Mouse (Mus musculus): Measurements from ENCODE around the gene Mt1. TPM values are rescaled to one million over a fixed set of nuclear protein-coding genes. Genes with fewer than 3 reads are reported as not detected.

Mt1 gene
- polyA plus RNA-seq, 1 experiment from 2014 or later, result 105 TPM

DNA sequence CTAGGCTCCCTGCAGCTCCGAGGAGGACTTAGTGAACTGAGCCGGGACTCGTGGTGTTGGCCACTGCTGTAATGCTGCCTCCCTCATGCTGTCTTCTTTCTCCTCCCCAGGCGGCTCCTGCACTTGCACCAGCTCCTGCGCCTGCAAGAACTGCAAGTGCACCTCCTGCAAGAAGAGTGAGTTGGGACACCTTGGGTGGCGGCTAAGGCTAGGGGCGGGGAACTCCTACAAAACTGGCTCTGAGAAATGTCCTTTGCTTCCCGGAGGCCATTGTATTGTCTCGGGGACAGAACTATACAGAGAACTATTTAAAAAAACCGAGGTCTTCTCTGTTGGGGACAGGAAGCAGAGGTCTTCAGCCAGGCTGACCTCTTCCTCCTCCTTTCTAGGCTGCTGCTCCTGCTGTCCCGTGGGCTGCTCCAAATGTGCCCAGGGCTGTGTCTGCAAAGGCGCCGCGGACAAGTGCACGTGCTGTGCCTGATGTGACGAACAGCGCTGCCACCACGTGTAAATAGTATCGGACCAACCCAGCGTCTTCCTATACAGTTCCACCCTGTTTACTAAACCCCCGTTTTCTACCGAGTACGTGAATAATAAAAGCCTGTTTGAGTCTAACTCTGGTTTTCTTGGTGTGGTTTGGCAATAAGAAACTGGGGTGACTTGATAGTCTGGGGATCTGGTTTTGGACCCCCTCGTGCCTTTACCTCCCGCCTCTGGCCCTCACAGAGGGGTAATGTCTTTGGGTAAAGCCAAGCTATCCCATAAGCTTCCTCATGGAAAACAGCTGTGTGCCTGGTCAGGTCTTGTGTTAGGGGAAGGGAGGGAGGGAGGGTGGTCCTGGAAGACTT, 1.1 kb downstream of the Mt1 start:
- Histone ChIP-seq H3K27ac (0 out of 2 replicates have a peak overlapping the region, but pooled peaks have one; percentile 21), H3K4me3 (peak overlapping the region; percentile 52), H3K36me3 (no peaks in the 10 kb centered on the region), H3K4me1 (peaks cover 43% of the 10 kb centered on the region), H3K27me3 (ENCODE audit: low read depth, poor library complexity, severe bottlenecking) (peaks cover 100% of the 10 kb centered on the region), H3K9me3 (replicated peaks) (no peaks in the 10 kb centered on the region)
- 5% methylated on average over 25 of the region's 25 CpGs for WGBS
- DNase-seq (ENCODE audit: low spot score), result peak; percentile 54

DNA sequence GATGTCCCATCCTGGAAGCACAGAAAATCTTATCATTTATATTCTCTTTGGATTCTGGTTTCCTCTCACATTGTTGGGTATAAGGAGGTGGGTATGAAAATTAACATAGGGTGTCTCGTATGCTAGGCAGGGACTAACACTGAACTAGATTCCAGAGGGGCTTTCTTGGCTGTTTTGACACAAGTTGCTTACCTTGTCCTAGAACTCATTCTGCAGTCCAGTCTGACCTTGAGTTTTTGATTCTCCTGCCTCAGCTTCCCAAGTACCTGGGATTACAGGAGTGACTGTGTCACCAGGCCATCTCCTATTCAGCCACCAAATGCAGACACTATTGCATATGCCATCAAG, 1.7 kb downstream of the Mt1 start:
- H3K27ac ChIP-seq, result no peak overlapping the region
- H3K36me3 ChIP-seq, result no peaks in the 10 kb centered on the region
- H3K4me3 ChIP-seq, result no peak overlapping the region
- H3K9me3 ChIP-seq (replicated peaks), result no peaks in the 10 kb centered on the region
- WGBS, result 74% methylated on average over 1 of the region's 1 CpGs
- H3K4me1 ChIP-seq, result peaks cover 43% of the 10 kb centered on the region
- H3K27me3 ChIP-seq (ENCODE audit: low read depth, poor library complexity, severe bottlenecking), result peaks cover 100% of the 10 kb centered on the region
- no peak for DNase-seq (ENCODE audit: low spot score)

DNA sequence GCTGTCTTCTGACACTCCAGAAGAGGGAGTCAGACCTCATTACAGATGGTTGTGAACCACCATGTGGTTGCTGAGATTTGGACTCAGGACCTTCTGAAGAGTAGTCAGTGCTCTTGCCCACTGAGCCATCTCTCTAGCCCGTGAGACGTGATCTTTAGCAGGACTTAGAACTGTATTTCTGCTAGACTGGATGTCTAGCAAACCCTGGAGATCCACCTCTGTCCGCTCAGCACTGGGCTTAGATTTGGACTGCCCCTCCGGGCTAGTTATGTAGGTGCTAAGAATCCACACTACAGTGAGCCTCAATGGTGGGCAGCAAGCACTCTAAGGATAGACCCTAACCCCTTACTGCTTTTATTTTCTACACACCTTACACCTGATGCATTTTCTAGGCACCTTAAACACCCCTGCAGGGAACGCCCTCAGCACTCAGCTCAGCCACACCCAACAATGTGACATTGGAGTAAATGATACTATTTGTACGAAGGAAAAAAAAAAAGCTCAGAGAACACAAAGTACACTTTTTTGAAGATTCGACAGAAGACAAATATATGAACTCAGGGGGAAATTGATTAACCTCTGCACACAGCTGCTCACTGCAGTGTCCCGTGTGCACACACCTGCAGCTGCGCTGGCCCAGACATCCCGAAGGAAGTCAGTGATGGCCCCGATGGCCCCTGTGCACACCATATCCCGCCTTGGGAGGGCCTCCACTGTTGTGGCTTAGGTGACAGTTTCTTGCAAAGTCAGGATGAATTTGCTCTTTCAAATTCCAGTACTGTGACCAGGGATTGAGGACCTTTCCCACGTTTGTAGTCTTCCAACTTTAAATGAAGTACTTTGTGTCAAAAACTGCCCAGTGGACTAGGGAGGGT, 3.4 kb downstream of the Mt1 start:
- DNase-seq (ENCODE audit: low spot score), result no peak
- Histone ChIP-seq H3K27ac (no peak overlapping the region), H3K4me3 (peak overlapping the region; percentile 38; the same call in 1 of the 2 replicates), H3K27me3 (ENCODE audit: low read depth, poor library complexity, severe bottlenecking) (peaks cover 100% of the 10 kb centered on the region), H3K9me3 (replicated peaks) (no peaks in the 10 kb centered on the region), H3K36me3 (no peaks in the 10 kb centered on the region), H3K4me1 (peaks cover 55% of the 10 kb centered on the region)
- WGBS, result 65% methylated on average over 13 of the region's 13 CpGs

DNA sequence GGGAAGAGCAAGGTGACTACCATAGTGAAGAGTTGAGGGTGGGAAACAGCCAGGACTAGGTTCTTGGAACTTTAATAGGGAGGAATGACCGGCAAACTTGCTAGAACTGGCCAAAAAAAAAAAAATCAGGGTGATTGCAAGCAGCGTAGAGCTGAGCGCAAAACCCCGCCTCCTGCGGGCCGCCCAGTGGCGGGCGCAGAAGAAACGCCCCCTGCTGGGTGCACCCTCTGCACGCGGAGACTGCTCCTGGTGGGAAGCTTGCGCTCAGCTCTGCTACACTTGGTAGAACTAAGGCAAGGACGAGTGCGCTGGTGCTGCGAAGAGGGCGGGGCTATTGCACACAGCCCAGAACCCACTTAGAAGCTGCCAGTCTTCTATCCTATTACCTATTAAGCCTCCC, 4.2 kb downstream of the Mt1 start:
- no peaks in the 10 kb centered on the region for H3K9me3 ChIP-seq (replicated peaks)
- no peak overlapping the region for H3K27ac ChIP-seq
- peaks cover 61% of the 10 kb centered on the region for H3K4me1 ChIP-seq
- 0% methylated on average over 16 of the region's 16 CpGs for WGBS
- DNase-seq (ENCODE audit: low spot score), result peak; percentile 78
- peak overlapping the region; percentile 38 for H3K4me3 ChIP-seq
- H3K36me3 ChIP-seq, result no peaks in the 10 kb centered on the region
- peaks cover 100% of the 10 kb centered on the region for H3K27me3 ChIP-seq (ENCODE audit: low read depth, poor library complexity, severe bottlenecking)

DNA sequence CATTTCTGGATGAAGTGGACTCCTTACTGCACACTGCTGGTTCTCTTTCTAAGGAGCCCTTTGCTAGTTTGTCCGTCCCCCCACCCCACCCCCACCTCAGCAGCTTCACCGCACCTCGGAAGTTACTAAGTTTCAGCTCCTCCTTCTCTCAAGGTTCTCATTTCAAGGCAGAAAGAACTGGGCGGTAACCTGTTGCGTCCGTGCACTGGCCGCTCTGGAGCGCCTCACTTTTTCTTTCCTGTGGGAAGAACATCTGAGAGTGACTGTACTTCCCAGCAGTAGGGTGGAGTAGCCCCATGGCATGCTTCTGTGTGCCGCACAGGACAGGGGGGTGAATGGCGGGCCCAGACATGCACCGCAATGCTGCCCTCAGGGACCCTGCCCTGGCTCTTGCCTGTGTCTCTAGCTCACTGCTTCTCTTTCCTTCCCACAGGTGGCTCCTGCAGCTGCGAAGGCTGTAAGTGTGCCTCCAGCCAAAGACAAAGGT, 5.5 kb downstream of the Mt1 start:
- peaks cover 52% of the 10 kb centered on the region for H3K4me1 ChIP-seq
- no peak for DNase-seq (ENCODE audit: low spot score)
- 14% methylated on average over 12 of the region's 12 CpGs for WGBS

DNA sequence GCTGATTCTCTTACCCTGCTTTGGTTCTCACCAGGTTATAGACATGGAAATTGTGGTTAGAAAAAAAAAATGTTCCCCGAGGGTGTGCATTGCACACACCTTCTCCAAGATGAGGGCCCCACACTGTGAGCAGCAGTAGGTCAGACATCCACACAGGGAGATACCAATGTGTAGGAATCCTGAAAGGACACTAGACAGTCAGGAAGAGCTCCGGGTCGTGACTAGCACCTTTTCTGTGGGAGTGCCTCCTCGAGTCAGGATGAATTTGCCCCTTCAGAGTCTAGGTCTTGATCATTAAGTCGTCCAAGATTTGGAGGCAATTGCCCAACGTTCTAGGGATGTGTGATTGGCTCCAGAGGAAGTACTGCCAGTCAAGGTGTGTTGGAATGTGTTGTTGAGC, 6.9 kb downstream of the Mt1 start:
- Histone ChIP-seq H3K27ac (no peak overlapping the region), H3K4me3 (no peak overlapping the region), H3K36me3 (no peaks in the 10 kb centered on the region), H3K9me3 (replicated peaks) (no peaks in the 10 kb centered on the region), H3K27me3 (ENCODE audit: low read depth, poor library complexity, severe bottlenecking) (peaks cover 95% of the 10 kb centered on the region), H3K4me1 (peaks cover 44% of the 10 kb centered on the region)
- 64% methylated on average over 6 of the region's 6 CpGs for WGBS
- no peak for DNase-seq (ENCODE audit: low spot score)

More for the DNA sequence above, 5.5 kb downstream of the Mt1 start:
- Histone ChIP-seq H3K27me3 (ENCODE audit: low read depth, poor library complexity, severe bottlenecking) (peaks cover 97% of the 10 kb centered on the region), H3K9me3 (replicated peaks) (no peaks in the 10 kb centered on the region), H3K36me3 (no peaks in the 10 kb centered on the region), H3K27ac (no peak overlapping the region), H3K4me3 (0 out of 2 replicates have a peak overlapping the region, but pooled peaks have one; percentile 11)

DNA sequence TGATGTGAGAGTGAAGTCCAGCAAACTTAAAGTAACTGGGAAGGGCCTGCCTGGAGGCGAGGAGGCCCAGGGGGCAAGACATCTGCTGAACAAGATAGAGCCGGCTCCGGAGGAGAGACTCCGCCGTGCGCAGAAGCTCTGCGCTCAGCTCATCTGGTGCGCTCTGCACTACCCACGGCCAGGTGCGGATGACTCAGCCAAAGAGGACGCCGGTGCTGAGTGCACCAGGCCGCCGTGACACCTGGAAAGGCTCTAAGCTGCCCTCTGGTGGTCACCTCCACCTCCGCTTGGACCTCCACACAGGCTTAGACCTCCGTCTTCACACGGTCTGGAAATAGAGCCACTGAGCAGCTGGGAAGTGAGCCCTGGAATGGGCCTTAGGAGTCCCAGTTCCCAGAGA, 7.7 kb downstream of the Mt1 start:
- H3K4me1 ChIP-seq, result peaks cover 52% of the 10 kb centered on the region
- H3K27ac ChIP-seq, result 0 out of 2 replicates have a peak overlapping the region, but pooled peaks have one; percentile 23
- WGBS, result 2% methylated on average over 17 of the region's 17 CpGs
- peak overlapping the region; percentile 29 for H3K4me3 ChIP-seq
- peaks cover 87% of the 10 kb centered on the region for H3K27me3 ChIP-seq (ENCODE audit: low read depth, poor library complexity, severe bottlenecking)
- H3K9me3 ChIP-seq (replicated peaks), result no peaks in the 10 kb centered on the region
- H3K36me3 ChIP-seq, result no peaks in the 10 kb centered on the region
- DNase-seq (ENCODE audit: low spot score), result peak; percentile 81

DNA sequence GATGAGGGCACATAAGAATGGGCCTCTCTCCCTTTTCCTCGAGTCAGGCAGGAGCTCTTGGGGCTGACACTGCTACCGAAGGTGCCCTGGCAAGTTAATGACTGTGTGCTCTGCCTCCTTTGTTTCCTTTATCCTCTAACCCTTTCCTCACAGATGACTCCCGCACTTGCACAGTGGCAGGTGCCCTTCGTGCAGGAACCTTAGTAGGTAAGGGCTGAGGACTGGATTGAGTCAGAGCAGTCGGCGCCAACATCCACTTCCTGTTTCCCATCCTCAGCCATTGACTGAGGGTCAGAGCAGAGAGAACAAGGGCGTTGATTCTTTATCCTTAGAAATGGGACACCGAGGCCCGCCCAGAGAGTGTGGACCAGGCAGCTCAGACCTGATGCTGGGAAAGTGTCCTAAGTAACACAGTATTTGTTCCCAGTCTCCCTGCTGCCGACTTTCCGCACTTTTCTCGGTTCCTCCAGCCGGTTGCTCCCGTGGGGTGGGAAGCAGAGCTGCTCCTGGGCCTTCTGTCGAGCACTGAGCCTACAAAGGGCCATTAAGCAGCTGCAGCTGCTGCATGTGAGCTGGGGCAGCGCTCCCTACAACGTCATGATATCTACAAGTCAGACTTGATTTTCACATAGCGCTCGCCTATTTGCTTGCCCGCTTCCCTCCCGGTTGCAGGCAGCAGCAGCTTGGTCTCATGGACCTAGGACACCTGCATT, 8.6 kb downstream of the Mt1 start:
- WGBS, result 36% methylated on average over 21 of the region's 21 CpGs
- no peak for DNase-seq (ENCODE audit: low spot score)
- Histone ChIP-seq H3K27me3 (ENCODE audit: low read depth, poor library complexity, severe bottlenecking) (peaks cover 78% of the 10 kb centered on the region), H3K36me3 (no peaks in the 10 kb centered on the region), H3K27ac (peak overlapping the region; percentile 23; the same call in 1 of the 2 replicates), H3K4me1 (peaks cover 52% of the 10 kb centered on the region), H3K9me3 (replicated peaks) (no peaks in the 10 kb centered on the region), H3K4me3 (0 out of 2 replicates have a peak overlapping the region, but pooled peaks have one; percentile 13)

DNA sequence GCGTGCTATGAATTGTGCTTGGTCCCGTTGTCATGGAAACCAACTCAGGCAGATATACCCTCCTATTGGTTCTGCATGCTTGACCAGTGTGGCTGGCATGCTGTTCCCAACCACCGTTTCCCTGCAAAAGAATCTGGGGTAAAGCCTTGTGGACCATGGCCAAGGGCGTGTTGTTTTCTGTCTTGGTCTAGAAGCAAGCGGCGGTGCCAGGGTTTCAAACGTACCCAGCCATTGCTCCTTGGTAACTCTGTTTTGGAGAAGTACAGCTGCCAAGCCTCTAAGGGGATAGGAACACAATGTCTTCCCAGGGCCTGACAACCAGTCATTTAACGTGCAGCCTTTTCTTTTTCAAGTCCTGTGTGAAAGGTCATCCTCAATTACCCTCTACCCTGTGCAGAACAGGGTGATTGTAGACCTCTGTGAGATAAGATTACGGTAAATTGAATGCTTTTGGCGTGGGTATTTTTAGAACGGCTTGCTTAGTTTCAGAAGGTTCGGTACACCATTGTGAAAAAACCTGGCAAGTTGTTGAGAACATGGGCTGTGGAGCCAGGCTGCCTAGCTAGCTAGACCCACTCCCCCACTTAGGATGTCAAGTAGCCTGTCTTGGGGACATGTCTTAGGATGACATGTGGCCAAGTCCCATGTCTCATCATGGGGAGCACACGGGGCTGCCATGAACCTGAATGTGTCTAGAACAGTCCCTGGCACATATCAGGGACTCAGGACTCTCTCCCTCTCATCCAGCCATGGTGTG, 10.6 kb downstream of the Mt1 start:
- Histone ChIP-seq H3K27me3 (ENCODE audit: low read depth, poor library complexity, severe bottlenecking) (peaks cover 58% of the 10 kb centered on the region), H3K36me3 (no peaks in the 10 kb centered on the region), H3K9me3 (replicated peaks) (no peaks in the 10 kb centered on the region), H3K4me3 (no peak overlapping the region), H3K27ac (no peak overlapping the region), H3K4me1 (peaks cover 38% of the 10 kb centered on the region)
- no peak for DNase-seq (ENCODE audit: low spot score)
- 79% methylated on average over 13 of the region's 13 CpGs for WGBS

DNA sequence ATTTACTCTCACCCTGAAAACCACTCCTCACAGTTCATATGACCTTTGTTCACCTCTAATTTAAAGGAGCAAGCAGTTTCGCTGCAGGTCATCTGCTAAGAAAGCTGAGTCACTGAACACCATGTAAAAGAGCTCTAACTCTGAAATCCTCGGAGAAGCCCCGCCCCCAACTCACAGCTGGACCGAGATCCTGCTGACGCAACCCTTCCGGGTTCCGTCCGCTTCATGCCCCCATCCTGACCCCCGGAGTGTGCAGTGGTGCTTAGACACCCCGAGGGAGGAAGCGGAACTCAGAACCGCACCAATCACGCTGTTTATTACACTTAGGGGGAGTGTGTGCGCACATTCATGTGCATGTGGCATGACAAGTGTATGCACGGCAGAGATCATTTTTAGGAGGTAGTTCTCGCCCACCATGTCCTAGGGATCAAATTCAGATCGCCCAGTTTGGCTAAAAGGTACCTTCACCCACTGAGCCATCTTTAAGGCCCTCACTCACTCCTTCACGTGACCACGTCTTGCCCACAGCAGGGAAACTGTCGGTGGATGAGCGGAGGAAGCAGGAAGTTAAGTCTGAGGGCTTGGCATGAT, 12.3 kb downstream of the Mt1 start:
- Histone ChIP-seq H3K4me3 (peak overlapping the region; percentile 43), H3K9me3 (replicated peaks) (no peaks in the 10 kb centered on the region), H3K27me3 (ENCODE audit: low read depth, poor library complexity, severe bottlenecking) (peaks cover 41% of the 10 kb centered on the region), H3K27ac (peak overlapping the region; percentile 36), H3K36me3 (no peaks in the 10 kb centered on the region), H3K4me1 (peaks cover 34% of the 10 kb centered on the region)
- DNase-seq (ENCODE audit: low spot score), result peak; percentile 65
- 26% methylated on average over 21 of the region's 21 CpGs for WGBS

DNA sequence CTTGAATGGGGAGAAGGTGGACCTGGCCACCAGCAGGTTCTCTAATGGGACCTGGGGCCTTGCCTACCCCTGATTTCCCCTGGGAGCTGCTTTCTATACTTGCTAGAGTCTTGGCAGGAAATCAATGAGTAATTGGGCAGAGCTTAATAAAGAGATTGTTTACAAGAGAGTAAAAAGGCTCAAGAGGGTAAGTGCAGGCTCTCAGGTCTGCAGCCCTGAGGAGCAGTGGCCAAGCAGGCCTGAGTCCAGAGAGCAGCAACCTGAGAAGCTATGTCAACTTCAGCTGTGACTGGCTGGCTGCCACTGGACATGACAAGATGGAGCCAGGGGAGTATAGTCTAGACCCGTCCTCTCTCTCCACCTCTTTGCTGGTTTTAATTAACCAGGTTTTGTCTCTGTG, 14.0 kb downstream of the Mt1 start:
- peaks cover 23% of the 10 kb centered on the region for H3K27me3 ChIP-seq (ENCODE audit: low read depth, poor library complexity, severe bottlenecking)
- WGBS, result 37% methylated on average over 1 of the region's 1 CpGs
- no peaks in the 10 kb centered on the region for H3K36me3 ChIP-seq
- peaks cover 17% of the 10 kb centered on the region for H3K4me1 ChIP-seq
- DNase-seq (ENCODE audit: low spot score), result no peak
- H3K9me3 ChIP-seq (replicated peaks), result no peaks in the 10 kb centered on the region
- no peak overlapping the region for H3K27ac ChIP-seq
- H3K4me3 ChIP-seq, result no peak overlapping the region
